Mouse (Mus musculus): ENCODE data around the gene Gm9944. TPM values are rescaled to one million over a fixed set of nuclear protein-coding genes. Genes with fewer than 3 reads are reported as not detected.

The Gm9944 gene
- not detected for total RNA-seq (2021)
- long read RNA-seq, experiment 1, result 0 reads
- long read RNA-seq, experiment 2, result 0 reads

GRCm38 (mm10) chr4:144453217-144453616 lies at the start of gene Gm9944:
Gm9944 (minus strand) TSS chr4:144453317.
- DNase-seq, result no peak

GRCm38 (mm10) chr4:144493331-144493730 lies 40.2 kb upstream of the Gm9944 start:
- DNase-seq, result no peak

- no peak for DNase-seq
These were observed 15.0 kb upstream of the Gm9944 start for GRCm38 (mm10) chr4:144468091-144468490.

GRCm38 (mm10) chr4:144465206-144465605 lies 12.1 kb upstream of the Gm9944 start:
- DNase-seq, result no peak

GRCm38 (mm10) chr4:144463656-144464055 lies 10.5 kb upstream of the Gm9944 start, which contains the start of gene Aadacl3:
Aadacl3 (minus strand) TSS chr4:144463756.
- no peak for DNase-seq

GRCm38 (mm10) chr4:144448546-144448945 lies 4.6 kb downstream of the Gm9944 start:
- no peak for DNase-seq

- DNase-seq, result no peak
These were observed 11.5 kb downstream of the Gm9944 start for GRCm38 (mm10) chr4:144441582-144441981.

- DNase-seq, result no peak
These were observed 12.0 kb downstream of the Gm9944 start for GRCm38 (mm10) chr4:144441095-144441494.

GRCm38 (mm10) chr4:144438672-144439071 lies 14.4 kb downstream of the Gm9944 start, which contains the start of gene 1700012P22Rik:
1700012P22Rik (minus strand) TSS chr4:144438772.
- DNase-seq, result no peak

- no peak for DNase-seq
These were observed 19.9 kb downstream of the Gm9944 start for GRCm38 (mm10) chr4:144433216-144433615.

- DNase-seq, result no peak
These were observed 22.4 kb downstream of the Gm9944 start for GRCm38 (mm10) chr4:144430723-144431122.

- DNase-seq, result peak; percentile 36
These were observed 24.2 kb downstream of the Gm9944 start for GRCm38 (mm10) chr4:144428868-144429267.

- no peak for DNase-seq
These were observed 28.5 kb downstream of the Gm9944 start for GRCm38 (mm10) chr4:144424590-144424989.

GRCm38 (mm10) chr4:144420644-144421043 lies 32.5 kb downstream of the Gm9944 start:
- no peak for DNase-seq

- DNase-seq, result no peak
These were observed 44.8 kb downstream of the Gm9944 start, which contains the start of gene Pramef12 for GRCm38 (mm10) chr4:144408290-144408689. Pramef12 (minus strand) TSS chr4:144408464.

- DNase-seq, result no peak
These were observed 46.9 kb downstream of the Gm9944 start for GRCm38 (mm10) chr4:144406261-144406660.

GRCm38 (mm10) chr4:144404456-144405086 lies 48.5 kb downstream of the Gm9944 start:
- peak; percentile 13 for DNase-seq

Other genes starting within 250 kb of the Gm9944 start
- not detected for gene C87977, start 240.0 kb downstream of the Gm9944 start, total RNA-seq (2021)
- not detected for gene Pramel5, start 172.8 kb downstream of the Gm9944 start, total RNA-seq (2021)
- not detected for gene Gm13128, start 123.1 kb downstream of the Gm9944 start, total RNA-seq (2021)
- gene Gm13119, start 95.4 kb downstream of the Gm9944 start, total RNA-seq (2021), result not detected
- not detected for gene Pramef20, start 75.4 kb downstream of the Gm9944 start, total RNA-seq (2021)
- under 1 TPM in 1 of 2 experiments, not detected in 1; 0.12 TPM for gene Pramef12, start 44.9 kb downstream of the Gm9944 start, total RNA-seq (2021)
- gene 1700012P22Rik, start 14.5 kb downstream of the Gm9944 start, total RNA-seq (2021), result not detected
- not detected for gene Aadacl3, start 10.4 kb upstream of the Gm9944 start, total RNA-seq (2021)
- gene 9430007A20Rik, start 66.5 kb upstream of the Gm9944 start, total RNA-seq (2021), result not detected
- not detected for gene Gm13124, start 111.8 kb upstream of the Gm9944 start, total RNA-seq (2021)
- gene Aadacl4, start 160.4 kb upstream of the Gm9944 start, total RNA-seq (2021), result not detected
- gene Gm436, start 233.1 kb upstream of the Gm9944 start, total RNA-seq (2021), result not detected